Mouse (Mus musculus): ENCODE measurements around the gene Dedd. TPM values are rescaled to one million over a fixed set of nuclear protein-coding genes. Genes with fewer than 3 reads are reported as not detected.

Gene Dedd
- polyA plus RNA-seq, 1 experiment from 2014 or later = 45.1 TPM

- Histone ChIP-seq H3K27ac (ENCODE audit: low read depth, low read length) (peak overlapping the region; percentile 99), H3K4me3 (ENCODE audit: low read depth, low read length) (peak overlapping the region; percentile 82), H3K9me3 (ENCODE audit: control insufficient read depth, low read length) (no peaks in the 10 kb centered on the region), H3K27me3 (ENCODE audit: control insufficient read depth, insufficient read depth, low read length) (no peaks in the 10 kb centered on the region), H3K36me3 (ENCODE audit: control insufficient read depth, insufficient read depth, low read length) (no peaks in the 10 kb centered on the region), H3K9ac (ENCODE audit: low read length) (peak overlapping the region; percentile 92), H3K4me1 (ENCODE audit: control insufficient read depth, insufficient read depth, low read length) (peaks cover 24% of the 10 kb centered on the region), H3K4me2 (peak overlapping the region; percentile 77)
- DNase-seq (ENCODE audit: low spot score, missing footprints) (peak; percentile 98), ATAC-seq (ENCODE audit: low FRiP score) (peak; percentile 92)
- WGBS = 0% methylated on average over 57 of the region's 61 CpGs
These were observed 679 bp downstream of the Dedd start for GRCm38 (mm10) chr1:171329433-171330215.

DNA sequence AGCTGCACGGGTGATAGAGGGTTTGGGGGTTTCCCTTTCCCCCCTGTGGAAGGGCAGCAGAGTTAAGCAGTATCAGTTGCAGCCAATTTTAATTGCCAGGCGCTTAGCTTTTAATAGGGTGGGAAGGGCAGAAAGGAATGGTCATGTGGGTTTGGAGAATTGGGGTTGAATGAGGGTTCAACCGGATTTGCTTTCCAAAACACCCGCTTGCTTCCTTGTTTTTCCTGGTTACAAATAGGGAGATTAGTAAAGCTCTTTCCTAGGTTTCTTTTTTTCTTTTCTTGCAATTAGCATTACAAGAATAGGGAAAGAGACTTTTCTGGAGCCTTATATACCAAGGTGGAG is 1.2 kb downstream of the Dedd start:
- ATAC-seq (ENCODE audit: low FRiP score) (no peak; the same call in 1 of the 2 replicates), DNase-seq (ENCODE audit: low spot score, missing footprints) (no peak)
- peaks cover 24% of the 10 kb centered on the region for H3K4me1 ChIP-seq (ENCODE audit: control insufficient read depth, insufficient read depth, low read length)
- H3K4me3 ChIP-seq (ENCODE audit: low read depth, low read length) = peak overlapping the region; percentile 82
- no peaks in the 10 kb centered on the region for H3K9me3 ChIP-seq (ENCODE audit: control insufficient read depth, low read length)
- peak overlapping the region; percentile 77 for H3K4me2 ChIP-seq
- H3K36me3 ChIP-seq (ENCODE audit: control insufficient read depth, insufficient read depth, low read length) = no peaks in the 10 kb centered on the region
- H3K9ac ChIP-seq (ENCODE audit: low read length) = peak overlapping the region; percentile 92
- peak overlapping the region; percentile 99 for H3K27ac ChIP-seq (ENCODE audit: low read depth, low read length)
- H3K27me3 ChIP-seq (ENCODE audit: control insufficient read depth, insufficient read depth, low read length) = no peaks in the 10 kb centered on the region
- under 1% methylated on average over 4 of the region's 4 CpGs for WGBS

DNA sequence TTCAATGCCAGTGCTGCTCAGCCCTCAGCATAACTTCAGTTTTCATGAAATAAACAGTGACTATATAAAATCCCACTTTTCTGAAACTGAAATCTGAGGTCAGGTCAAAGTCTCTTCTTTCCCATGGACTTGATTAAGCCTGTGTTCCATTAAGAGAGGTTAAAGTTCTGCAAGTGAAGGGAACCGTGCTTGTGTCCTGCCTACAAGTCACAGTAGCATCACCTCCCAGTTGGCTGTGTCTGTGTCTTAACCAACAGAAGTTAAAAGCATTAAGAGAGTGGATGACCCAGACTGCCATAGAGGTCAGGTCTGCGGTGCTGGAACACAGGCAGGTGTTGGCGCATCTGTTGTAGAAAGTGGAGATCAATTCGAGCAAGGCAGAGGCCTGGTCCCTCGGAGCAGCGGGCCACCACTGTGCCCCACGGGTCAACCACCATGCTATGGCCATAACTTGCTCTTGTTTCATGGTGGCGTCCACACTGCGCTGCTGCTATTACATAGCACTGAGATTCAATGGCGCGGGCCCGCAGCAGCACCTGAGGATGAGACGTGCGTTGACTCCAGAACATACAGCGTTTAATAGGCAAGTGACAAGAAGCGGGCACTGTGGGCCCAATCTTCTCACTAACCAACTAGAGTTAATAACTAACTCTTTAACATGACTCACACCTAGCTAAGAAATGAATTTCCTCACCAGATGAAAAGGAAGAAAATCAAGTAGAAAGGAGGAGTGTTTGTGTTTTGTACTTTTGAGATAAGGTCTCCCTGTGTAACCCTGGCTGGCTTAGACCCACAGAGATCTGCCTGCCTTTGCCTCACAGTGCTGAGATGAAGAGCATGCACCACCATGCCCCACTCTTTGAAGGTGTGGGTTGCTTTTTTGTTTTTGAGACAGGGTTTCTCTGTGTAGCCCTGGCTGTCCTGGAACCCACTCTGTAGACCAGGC is 13.6 kb downstream of the Dedd start:
- WGBS = 97% methylated on average over 16 of the region's 16 CpGs
- Histone ChIP-seq H3K4me3 (ENCODE audit: low read depth, low read length) (no peak overlapping the region), H3K27me3 (ENCODE audit: control insufficient read depth, insufficient read depth, low read length) (no peaks in the 10 kb centered on the region), H3K9me3 (ENCODE audit: control insufficient read depth, low read length) (peaks cover 6% of the 10 kb centered on the region; the same call in 1 of the 2 replicates), H3K9ac (ENCODE audit: low read length) (no peak overlapping the region), H3K4me2 (no peak overlapping the region), H3K27ac (ENCODE audit: low read depth, low read length) (no peak overlapping the region), H3K4me1 (ENCODE audit: control insufficient read depth, insufficient read depth, low read length) (peaks cover 14% of the 10 kb centered on the region), H3K36me3 (ENCODE audit: control insufficient read depth, insufficient read depth, low read length) (peaks cover 16% of the 10 kb centered on the region; the same call in 1 of the 2 replicates)
- ATAC-seq (ENCODE audit: low FRiP score) (no peak), DNase-seq (ENCODE audit: low spot score, missing footprints) (no peak)

DNA sequence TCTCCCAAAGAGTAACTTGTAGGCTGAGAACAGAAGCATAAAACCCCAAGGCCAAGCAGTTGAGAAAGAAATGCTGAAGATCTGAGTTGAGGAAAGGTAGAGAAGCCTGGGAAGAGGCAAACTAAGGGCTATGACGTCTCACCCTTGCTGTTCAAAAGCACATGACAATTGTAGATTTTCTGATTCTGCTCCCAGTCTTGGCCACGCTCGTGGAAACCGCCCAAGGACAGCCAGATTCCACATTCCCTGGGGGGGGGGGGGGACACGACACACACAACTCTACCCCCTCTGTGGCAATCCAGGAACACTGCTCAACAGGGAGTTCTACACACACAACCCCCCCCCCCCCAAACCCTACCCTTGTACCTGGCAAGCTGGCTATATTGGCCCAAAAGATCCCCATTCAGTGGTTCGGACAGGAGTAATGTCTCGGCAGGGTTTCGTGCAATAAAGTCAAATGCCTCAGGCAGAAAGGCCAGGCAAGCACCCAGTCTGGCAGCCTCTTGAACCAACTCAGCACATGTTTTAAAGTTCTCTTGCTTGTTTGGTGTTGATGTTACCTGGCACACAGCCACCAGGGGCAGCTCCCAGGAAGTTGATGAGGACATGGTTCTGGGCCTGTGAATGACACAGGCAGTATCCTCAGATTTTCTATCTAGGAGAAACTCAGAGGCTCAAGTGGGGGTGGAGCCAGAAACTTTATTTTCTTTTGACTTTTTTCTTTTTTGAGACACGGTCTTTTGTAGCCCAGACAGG is 15.2 kb downstream of the Dedd start:
- 87% methylated on average over 9 of the region's 9 CpGs for WGBS
- H3K9me3 ChIP-seq (ENCODE audit: control insufficient read depth, low read length) = peaks cover 6% of the 10 kb centered on the region; the same call in 1 of the 2 replicates
- H3K9ac ChIP-seq (ENCODE audit: low read length) = no peak overlapping the region
- no peak overlapping the region for H3K27ac ChIP-seq (ENCODE audit: low read depth, low read length)
- no peaks in the 10 kb centered on the region for H3K27me3 ChIP-seq (ENCODE audit: control insufficient read depth, insufficient read depth, low read length)
- peaks cover 14% of the 10 kb centered on the region for H3K4me1 ChIP-seq (ENCODE audit: control insufficient read depth, insufficient read depth, low read length)
- no peak overlapping the region for H3K4me2 ChIP-seq
- no peak for DNase-seq (ENCODE audit: low spot score, missing footprints)
- no peak overlapping the region for H3K4me3 ChIP-seq (ENCODE audit: low read depth, low read length)
- no peak for ATAC-seq (ENCODE audit: low FRiP score)
- H3K36me3 ChIP-seq (ENCODE audit: control insufficient read depth, insufficient read depth, low read length) = peaks cover 10% of the 10 kb centered on the region; the same call in 1 of the 2 replicates

DNA sequence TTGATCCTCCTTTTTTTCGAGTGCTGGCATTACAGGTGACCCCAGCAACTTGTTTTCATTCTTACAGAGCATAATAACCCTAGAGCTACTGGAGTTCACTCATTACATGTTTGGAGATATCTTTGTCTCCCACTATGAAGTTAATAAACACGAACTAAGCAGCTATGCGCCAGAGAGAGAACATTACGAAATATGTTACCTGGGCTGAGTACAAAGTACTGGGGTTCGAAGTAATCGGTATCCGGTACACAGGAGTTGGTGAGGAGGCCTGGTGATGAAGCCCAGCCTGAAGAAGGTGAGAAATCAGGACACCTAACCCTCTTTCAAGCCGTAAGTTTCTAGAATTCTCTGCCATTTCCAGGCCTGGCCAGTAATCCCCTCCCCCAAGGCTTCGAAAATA is 15.8 kb downstream of the Dedd start:
- ATAC-seq (ENCODE audit: low FRiP score) (0 out of 2 replicates have a peak, but pooled peaks have one; percentile 14), DNase-seq (ENCODE audit: low spot score, missing footprints) (no peak)
- Histone ChIP-seq H3K9ac (ENCODE audit: low read length) (peak overlapping the region; percentile 83), H3K27ac (ENCODE audit: low read depth, low read length) (no peak overlapping the region), H3K9me3 (ENCODE audit: control insufficient read depth, low read length) (peaks cover 6% of the 10 kb centered on the region; the same call in 1 of the 2 replicates), H3K4me2 (peak overlapping the region; percentile 84), H3K36me3 (ENCODE audit: control insufficient read depth, insufficient read depth, low read length) (peaks cover 10% of the 10 kb centered on the region; the same call in 1 of the 2 replicates), H3K27me3 (ENCODE audit: control insufficient read depth, insufficient read depth, low read length) (no peaks in the 10 kb centered on the region), H3K4me3 (ENCODE audit: low read depth, low read length) (peak overlapping the region; percentile 91), H3K4me1 (ENCODE audit: control insufficient read depth, insufficient read depth, low read length) (peaks cover 14% of the 10 kb centered on the region)
- WGBS = 81% methylated on average over 9 of the region's 9 CpGs

DNA sequence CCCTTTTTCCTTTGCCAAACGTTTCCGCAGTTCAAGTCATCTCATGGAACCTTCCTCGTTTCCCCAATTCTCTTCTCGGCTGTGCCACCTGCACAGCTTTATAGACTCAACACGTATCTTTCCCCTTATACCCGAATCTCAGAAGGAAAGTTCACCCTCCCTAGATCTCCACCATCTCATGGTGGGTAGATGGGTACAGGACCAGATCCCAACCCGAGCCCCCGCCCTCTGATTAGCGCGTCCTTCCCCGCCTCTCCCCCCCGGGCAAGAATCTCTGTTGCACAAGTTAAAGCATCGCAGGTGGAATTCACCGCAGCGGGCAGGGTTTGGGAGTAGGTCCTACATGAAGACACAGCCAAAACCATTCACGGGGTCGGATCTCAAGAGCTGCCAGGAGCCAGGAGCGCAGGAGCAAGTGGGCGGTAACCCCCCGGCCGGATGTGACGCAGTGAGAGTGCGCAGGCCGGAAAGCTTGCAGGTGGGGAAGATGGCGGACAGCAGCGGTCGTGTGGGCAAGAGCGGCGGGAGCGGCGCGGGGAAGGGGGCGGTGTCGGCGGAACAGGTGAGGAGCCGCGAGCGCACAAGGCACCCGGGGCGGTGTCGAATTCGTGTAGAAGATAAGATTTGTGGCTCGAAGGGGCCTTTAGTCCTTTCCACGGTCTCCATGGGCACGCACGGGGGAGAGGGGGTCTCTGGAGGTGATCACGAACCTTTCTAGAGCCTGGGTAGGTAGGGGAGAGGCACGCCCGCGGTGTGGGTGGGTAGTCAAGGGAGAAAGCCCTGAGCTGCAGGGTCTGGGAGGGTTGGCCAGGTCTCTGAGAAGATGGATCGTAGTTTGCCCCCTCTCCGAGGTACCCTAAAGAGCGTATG is 16.5 kb downstream of the Dedd start, which contains the start of the genes Nit1 and Pfdn2:
Gene Nit1 (minus strand): TSS at position 422 of the 870 bp plus-strand sequence.
Gene Pfdn2 (plus strand): TSS at position 446 of the 870 bp plus-strand sequence.
- WGBS = 1% methylated on average over 53 of the region's 53 CpGs
- Histone ChIP-seq H3K27me3 (ENCODE audit: control insufficient read depth, insufficient read depth, low read length) (no peaks in the 10 kb centered on the region), H3K36me3 (ENCODE audit: control insufficient read depth, insufficient read depth, low read length) (peaks cover 9% of the 10 kb centered on the region; the same call in 1 of the 2 replicates), H3K9ac (ENCODE audit: low read length) (peak within 1 kb of the TSS; percentile 83), H3K4me1 (ENCODE audit: control insufficient read depth, insufficient read depth, low read length) (peaks cover 14% of the 10 kb centered on the region), H3K4me3 (ENCODE audit: low read depth, low read length) (peak within 1 kb of the TSS; percentile 91), H3K9me3 (ENCODE audit: control insufficient read depth, low read length) (peaks cover 6% of the 10 kb centered on the region; the same call in 1 of the 2 replicates), H3K27ac (ENCODE audit: low read depth, low read length) (no peak within 1 kb of the TSS), H3K4me2 (peak within 1 kb of the TSS; percentile 84)
- DNase-seq (ENCODE audit: low spot score, missing footprints) (peak; percentile 99), ATAC-seq (ENCODE audit: low FRiP score) (peak; percentile 93)

- WGBS = 2% methylated on average over 14 of the region's 14 CpGs
- H3K4me1 ChIP-seq (ENCODE audit: control insufficient read depth, insufficient read depth, low read length) = peaks cover 14% of the 10 kb centered on the region
- peaks cover 6% of the 10 kb centered on the region; the same call in 1 of the 2 replicates for H3K36me3 ChIP-seq (ENCODE audit: control insufficient read depth, insufficient read depth, low read length)
- H3K9ac ChIP-seq (ENCODE audit: low read length) = peak overlapping the region; percentile 83
- H3K27ac ChIP-seq (ENCODE audit: low read depth, low read length) = no peak overlapping the region
- DNase-seq (ENCODE audit: low spot score, missing footprints) = peak; percentile 89
- H3K9me3 ChIP-seq (ENCODE audit: control insufficient read depth, low read length) = peaks cover 6% of the 10 kb centered on the region; the same call in 1 of the 2 replicates
- peak overlapping the region; percentile 84 for H3K4me2 ChIP-seq
- no peaks in the 10 kb centered on the region for H3K27me3 ChIP-seq (ENCODE audit: control insufficient read depth, insufficient read depth, low read length)
- ATAC-seq (ENCODE audit: low FRiP score) = no peak; the same call in 1 of the 2 replicates
- peak overlapping the region; percentile 91 for H3K4me3 ChIP-seq (ENCODE audit: low read depth, low read length)
These were observed 17.1 kb downstream of the Dedd start for GRCm38 (mm10) chr1:171346095-171346450.
